Mouse (Mus musculus) macrophage (primary cell): Measurements from ENCODE around the gene Olfr874. TPM values are rescaled to one million over a fixed set of nuclear protein-coding genes. Genes with fewer than 3 reads are reported as not detected.
"Not testable (repeated sequence)": the region's sequence is repeated elsewhere in the genome, so short reads cannot be mapped to it uniquely, and the experiment has no call there.

Experiments used
- H3K27ac ChIP-seq: fragments of 350-480 bp; formaldehyde crosslinking; 2 replicates; pipeline ENCODE4 v1.9.0; 2021
- H3K36me3 ChIP-seq: fragments of 350-480 bp; formaldehyde crosslinking; 2 replicates; pipeline ENCODE4 v1.9.0; 2021; ENCODE audit errors: inconsistent target
- H3K4me3 ChIP-seq: fragments of 350-480 bp; formaldehyde crosslinking; 2 replicates; pipeline ENCODE4 v1.9.0; 2021; ENCODE audit errors: inconsistent target
- H3K79me2 ChIP-seq: fragments of 350-480 bp; formaldehyde crosslinking; 2 replicates; pipeline ENCODE4 v1.9.0; 2021; ENCODE audit errors: inconsistent target
- WGBS: methylation state at CpG from one replicate; pipeline ENCODE4 v1.1.7; 2026; ENCODE audit warnings: inconsistent platforms; ENCODE audit not compliant: missing documents; 5-methylcytosine and 5-hydroxymethylcytosine counted together
- polyA plus RNA-seq: library from polyadenylated mRNA; stranded (reverse); fragments of 250-400 nt; gene quantifications from 3 replicates; pipeline ENCODE4 v1.2.4, GENCODE M21; 2018; ENCODE audit warnings: inconsistent platforms
- total RNA-seq, 78 experiments: library from RNA; depleted of rRNA; stranded (reverse); fragments of 250-400 nt; gene quantifications; 1 replicate in 9 of 78; 2 replicates in 24 of 78; 3 replicates in 43 of 78; 4 replicates in 2 of 78; pipeline ENCODE4 v1.2.4; 2018; ENCODE audit warnings: inconsistent platforms in 56 of 78

The Olfr874 gene
- not detected for total RNA-seq (2018; cell fraction: chromatin; rRNA removed)
- not detected for total RNA-seq (2018; cell fraction: cytosol; rRNA removed)
- total RNA-seq (2018; cell fraction: nucleus; rRNA removed), result not detected
- not detected in 3 replicates for polyA plus RNA-seq

DNA sequence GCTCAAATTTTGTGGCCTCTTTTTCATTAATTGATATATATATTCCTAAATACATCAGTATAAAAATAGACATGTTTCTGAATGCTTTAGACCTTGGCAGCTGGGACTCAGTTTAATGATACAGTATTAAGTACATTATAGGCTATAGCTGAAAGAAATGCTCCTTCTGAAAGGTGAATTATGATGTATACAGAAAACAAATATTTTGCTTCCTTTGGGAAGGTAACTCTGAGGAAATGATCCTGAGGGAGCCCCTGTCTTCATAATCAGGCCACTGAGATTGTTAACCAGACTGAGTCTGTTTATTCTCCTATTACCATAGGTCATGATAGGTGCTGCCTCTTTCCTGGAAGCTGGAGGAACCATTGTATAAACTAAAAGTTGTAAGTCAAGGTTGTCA lies at the start of gene Olfr874:
Gene Olfr874, plus strand, starts transcription at position 301 of the 400 bp plus-strand sequence.
- Histone ChIP-seq H3K36me3 (no peaks in the 10 kb centered on the region), H3K27ac (no peak within 1 kb of the TSS), H3K4me3 (no peak within 1 kb of the TSS), H3K79me2 (no peaks in the 10 kb centered on the region)

GRCm38 (mm10) chr9:37716150-37716549 lies 28.8 kb upstream of the Olfr874 start, which contains the start of gene Olfr160:
TSS of gene Olfr160 (minus strand) at chr9:37716250.
- H3K4me3 ChIP-seq, result no peak within 1 kb of the TSS
- H3K79me2 ChIP-seq, result no peaks in the 10 kb centered on the region
- no peak within 1 kb of the TSS for H3K27ac ChIP-seq
- no peaks in the 10 kb centered on the region for H3K36me3 ChIP-seq
- 91% methylated on average over 1 of the region's 1 CpGs for WGBS

- 100% methylated on average over 1 of the region's 1 CpGs for WGBS
- Histone ChIP-seq H3K79me2 (no peaks in the 10 kb centered on the region), H3K27ac (no peak overlapping the region), H3K4me3 (no peak overlapping the region), H3K36me3 (no peaks in the 10 kb centered on the region)
These were observed 10.6 kb upstream of the Olfr874 start for GRCm38 (mm10) chr9:37734310-37734709.

DNA sequence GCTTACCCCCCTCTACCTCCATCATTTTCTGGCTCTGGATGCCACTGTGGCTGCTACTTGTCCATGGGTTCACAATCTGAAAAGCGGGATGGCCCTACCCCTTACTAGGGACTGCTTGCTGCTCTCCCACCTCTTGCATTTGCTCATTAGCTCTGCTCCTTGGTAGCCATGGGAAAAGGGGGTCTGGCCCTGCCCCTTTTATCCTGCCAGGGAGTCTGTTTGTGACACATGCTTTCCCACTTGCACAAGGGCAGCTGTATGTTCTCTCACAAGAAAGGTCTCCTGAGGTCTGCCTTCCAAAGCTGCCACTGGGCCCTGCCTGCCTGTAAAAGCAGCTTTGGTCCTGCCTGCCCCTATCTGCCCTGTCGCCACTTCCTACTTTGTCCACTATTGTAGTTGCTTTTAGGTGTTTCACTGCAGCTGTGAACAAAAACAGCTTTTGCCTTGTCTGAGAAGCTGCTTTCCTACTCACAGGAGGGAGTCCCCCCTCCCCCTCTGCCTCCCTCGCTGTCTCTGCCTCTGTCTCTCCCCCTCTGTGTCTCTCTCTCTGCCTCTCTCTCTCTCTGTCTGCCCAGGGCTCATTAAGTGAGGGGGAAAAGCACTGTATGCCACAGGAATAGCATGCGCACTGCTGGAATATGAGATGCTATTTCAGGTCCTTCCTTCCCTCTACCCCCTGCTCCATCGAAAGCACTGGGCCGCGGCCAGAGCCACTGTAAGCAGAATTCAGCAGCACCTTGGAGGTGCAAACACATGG lies 5.6 kb downstream of the Olfr874 start:
- WGBS, result 79% methylated on average over 7 of the region's 7 CpGs
- Histone ChIP-seq H3K36me3 (no peaks in the 10 kb centered on the region), H3K79me2 (no peaks in the 10 kb centered on the region), H3K27ac (no peak overlapping the region), H3K4me3 (no peak overlapping the region)

DNA sequence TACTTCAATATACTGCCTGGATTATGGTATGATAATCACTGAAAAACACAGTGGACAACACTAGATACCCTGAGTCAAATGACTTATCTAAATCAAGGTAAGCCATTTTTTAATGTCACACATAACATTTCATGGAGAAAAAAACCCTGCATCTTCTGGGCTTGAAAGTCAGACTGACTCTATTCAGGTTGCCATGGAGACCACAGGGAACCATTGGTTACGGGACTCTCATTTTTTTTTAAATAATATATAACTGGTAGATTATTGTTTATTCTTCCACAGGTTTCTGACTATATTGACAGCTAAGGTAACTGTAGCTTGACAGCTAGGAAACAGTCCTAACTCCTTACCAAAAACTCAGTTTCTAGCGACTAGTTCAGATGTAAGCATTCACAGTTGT lies 6.6 kb downstream of the Olfr874 start:
- H3K79me2 ChIP-seq, result no peaks in the 10 kb centered on the region
- WGBS, result 85% methylated on average over 2 of the region's 2 CpGs
- H3K27ac ChIP-seq, result no peak overlapping the region
- no peak overlapping the region for H3K4me3 ChIP-seq
- H3K36me3 ChIP-seq, result no peaks in the 10 kb centered on the region

DNA sequence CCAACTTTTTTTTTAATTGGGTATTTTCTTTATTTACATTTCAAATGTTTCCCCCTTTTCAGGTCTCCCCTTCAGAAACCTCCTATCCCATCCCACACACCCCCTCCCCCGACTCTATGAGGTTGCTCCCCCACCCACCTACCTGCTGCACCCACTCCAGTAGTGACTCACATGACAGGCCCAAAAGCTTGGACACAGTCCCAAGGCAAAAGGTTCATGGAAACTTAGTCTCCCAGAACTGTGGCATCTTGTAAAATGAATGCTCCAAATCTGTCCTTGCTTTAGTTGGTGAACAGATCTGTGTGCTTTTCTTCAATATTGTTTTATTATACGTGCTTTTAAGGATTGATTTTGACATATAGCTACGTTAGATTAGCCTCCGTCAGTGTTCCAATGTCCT lies 7.1 kb downstream of the Olfr874 start:
- no peaks in the 10 kb centered on the region for H3K79me2 ChIP-seq
- H3K27ac ChIP-seq, result no peak overlapping the region
- no peak overlapping the region for H3K4me3 ChIP-seq
- no peaks in the 10 kb centered on the region for H3K36me3 ChIP-seq
- WGBS, result 89% methylated on average over 3 of the region's 4 CpGs

DNA sequence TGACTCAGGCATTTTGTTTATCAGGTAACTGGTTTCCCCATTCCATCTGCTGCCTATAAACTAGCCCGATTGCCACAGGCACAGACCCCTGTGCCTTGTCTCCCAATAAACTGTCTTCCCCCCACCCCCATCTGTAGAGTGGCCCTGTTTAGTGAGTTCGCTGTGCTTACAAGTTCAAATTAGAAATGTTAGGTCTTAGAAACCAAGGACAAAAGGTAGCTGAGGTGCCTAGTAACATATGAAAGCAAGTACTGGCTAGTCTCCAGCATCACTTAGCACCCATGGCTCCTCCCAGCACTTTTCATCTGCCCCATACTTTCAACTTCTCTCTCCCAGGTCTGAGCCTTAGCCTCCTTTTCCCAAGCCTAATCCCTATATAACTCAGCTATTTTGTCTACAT lies 16.8 kb downstream of the Olfr874 start:
- Histone ChIP-seq H3K36me3 (no peaks in the 10 kb centered on the region), H3K27ac (no peak overlapping the region)
- WGBS, result 88% methylated on average over 2 of the region's 2 CpGs

DNA sequence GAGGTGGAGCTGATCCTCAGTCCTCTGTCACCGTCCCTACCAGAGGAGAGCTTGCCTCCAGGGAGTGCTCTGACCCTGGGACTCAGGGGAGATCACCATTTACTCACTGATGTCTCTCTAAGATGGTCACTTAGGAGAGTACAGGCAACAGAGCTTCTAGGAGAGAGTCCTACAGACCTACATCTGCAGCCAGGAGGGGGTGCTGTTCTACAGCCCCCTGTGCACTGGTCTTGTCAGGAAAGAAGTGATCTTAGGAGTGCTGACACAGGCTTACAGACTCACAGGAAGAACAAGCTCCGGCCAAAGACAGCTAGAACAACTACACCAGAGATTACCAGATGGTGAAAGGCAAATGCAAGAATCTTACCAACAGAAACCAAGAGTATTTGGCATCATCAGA lies 17.6 kb downstream of the Olfr874 start:
- H3K27ac ChIP-seq, result no peak overlapping the region
- H3K4me3 ChIP-seq, result no peak overlapping the region
- no peaks in the 10 kb centered on the region for H3K36me3 ChIP-seq
- WGBS, result 50% methylated on average over 2 of the region's 2 CpGs
- no peaks in the 10 kb centered on the region for H3K79me2 ChIP-seq

More for the DNA sequence above, 16.8 kb downstream of the Olfr874 start:
- no peak overlapping the region for H3K4me3 ChIP-seq
- H3K79me2 ChIP-seq, result no peaks in the 10 kb centered on the region

- no peaks in the 10 kb centered on the region for H3K79me2 ChIP-seq
- no peaks in the 10 kb centered on the region for H3K36me3 ChIP-seq
- 96% methylated on average over 2 of the region's 2 CpGs for WGBS
- H3K4me3 ChIP-seq, result no peak overlapping the region
- no peak overlapping the region for H3K27ac ChIP-seq
These were observed 25.8 kb downstream of the Olfr874 start for GRCm38 (mm10) chr9:37770661-37771060.

DNA sequence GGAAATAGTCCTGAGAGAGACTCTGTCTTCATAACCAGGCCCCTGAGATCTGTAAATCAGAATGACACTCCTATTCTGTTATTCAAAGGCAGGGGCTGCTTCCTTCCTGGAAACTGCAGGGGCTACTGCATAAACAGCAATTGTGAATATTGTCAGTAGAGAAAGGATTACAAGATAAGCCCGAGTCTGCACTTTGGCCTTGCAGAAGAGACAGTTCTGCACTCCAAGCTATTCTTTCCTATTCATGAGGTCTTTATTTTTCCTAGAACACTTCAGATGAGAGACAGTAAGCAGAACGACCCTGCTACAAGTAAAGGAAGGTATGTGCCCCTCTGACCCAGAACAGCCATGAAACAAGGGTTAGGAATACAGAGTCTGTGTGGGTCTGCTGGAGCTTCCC lies 26.9 kb downstream of the Olfr874 start, which contains the start of gene Olfr875:
Gene Olfr875, plus strand, starts transcription at position 99 of the 400 bp plus-strand sequence.
- Histone ChIP-seq H3K27ac (no peak within 1 kb of the TSS), H3K79me2 (no peaks in the 10 kb centered on the region), H3K36me3 (no peaks in the 10 kb centered on the region), H3K4me3 (no peak within 1 kb of the TSS)
- 24% methylated on average over 2 of the region's 2 CpGs for WGBS

DNA sequence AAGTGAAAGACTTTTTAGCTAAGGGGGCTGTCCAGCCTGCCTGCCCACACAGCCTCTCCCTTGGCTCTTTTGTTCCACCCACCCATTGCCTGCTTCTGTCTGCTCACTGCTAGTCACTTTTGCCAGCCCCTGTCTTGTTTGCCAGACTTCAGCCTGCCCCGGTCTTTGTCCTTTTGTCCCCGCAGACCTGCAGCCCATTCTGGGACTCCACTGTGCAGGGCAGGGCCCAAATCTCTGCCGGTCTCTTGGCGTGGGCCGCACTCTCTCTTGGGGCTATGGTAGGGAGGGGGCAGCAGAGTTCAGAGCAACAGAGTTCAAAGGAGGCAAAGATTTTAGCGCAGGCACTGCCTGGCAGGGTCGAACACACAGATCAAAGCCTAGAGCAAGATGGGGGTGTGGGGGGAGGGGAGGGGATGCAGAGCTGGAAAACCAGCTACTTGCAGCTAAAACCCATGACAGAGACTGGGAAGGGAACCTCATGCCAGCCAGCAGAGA lies 37.9 kb downstream of the Olfr874 start:
- Histone ChIP-seq H3K4me3 (no peak overlapping the region), H3K79me2 (no peaks in the 10 kb centered on the region), H3K36me3 (no peaks in the 10 kb centered on the region), H3K27ac (no peak overlapping the region)
- WGBS, result 28% methylated on average over 7 of the region's 7 CpGs

DNA sequence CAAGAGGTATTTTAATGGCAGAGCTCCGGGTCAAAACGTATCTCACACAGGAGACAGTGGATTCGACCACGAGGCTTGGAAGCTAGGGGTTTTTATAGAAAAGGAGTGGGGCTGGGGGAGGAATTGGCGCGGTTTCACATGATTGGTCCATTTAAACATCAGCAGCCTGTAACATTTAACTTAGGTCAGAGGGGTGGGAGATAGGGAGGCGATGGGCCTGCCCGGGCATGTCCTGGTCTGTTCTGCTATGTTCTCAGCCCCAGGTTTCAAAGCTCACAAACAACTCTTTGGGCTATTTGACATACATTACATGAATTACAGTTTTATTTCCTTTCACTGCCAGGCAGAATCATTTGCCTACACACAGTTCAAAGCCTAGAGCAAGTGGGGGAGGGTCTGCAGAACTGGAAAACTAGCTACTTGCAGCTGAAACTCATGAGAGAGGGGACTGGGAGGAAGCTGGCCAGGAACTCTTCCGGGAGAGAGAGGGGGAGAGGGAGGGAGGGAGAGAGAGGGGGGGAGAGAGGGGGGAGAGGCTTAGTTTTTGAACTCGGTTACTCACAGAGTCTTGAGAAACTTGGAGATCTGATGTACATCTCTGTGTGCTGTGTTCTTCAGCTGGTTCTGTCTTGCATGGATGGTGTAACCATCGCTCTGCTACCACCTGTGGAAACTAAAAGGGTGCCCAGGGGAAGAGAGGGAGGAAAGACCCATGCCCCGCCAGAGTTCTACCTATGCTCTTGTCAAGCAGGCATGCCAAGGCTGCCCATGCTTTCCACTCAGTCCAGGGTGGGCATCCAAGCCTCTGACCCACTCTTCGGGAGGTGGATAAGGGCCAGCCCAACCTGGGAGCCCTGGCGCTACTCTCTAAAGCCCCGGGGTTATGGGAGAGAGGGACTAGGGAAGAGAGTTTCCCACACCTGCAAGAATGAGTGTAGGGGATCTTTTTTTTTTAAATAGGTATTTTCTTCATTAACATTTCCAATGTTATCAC lies 38.8 kb downstream of the Olfr874 start:
- WGBS, result 68% methylated on average over 7 of the region's 15 CpGs
- H3K27ac ChIP-seq, H3K4me3 ChIP-seq, H3K79me2 ChIP-seq, H3K36me3 ChIP-seq: not testable (repeated sequence)

DNA sequence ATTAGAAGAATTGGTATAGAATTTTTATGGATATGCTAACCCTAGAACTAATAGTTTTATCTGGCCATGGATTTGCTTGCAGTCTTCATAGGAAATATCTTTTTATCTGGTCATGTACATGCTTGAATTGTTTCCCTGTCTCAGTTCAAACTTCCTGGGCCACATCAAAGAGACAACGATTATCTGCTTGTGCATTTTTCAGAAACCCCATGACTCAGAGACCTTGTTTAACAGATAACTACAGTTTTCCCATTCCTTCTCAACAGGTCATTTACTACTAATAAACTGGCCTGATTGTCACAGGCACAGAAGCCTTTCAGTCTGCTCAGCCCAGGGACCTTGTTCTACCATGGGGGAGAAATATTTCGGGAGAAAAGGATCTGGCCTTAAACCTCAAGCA lies 41.5 kb downstream of the Olfr874 start:
- no peak overlapping the region for H3K4me3 ChIP-seq
- H3K36me3 ChIP-seq, result no peaks in the 10 kb centered on the region
- no peak overlapping the region for H3K27ac ChIP-seq
- no peaks in the 10 kb centered on the region for H3K79me2 ChIP-seq
- 63% methylated on average over 2 of the region's 2 CpGs for WGBS
